Mouse (Mus musculus) ovary, postnatal 14 days (tissue): Measurements from ENCODE around the gene Slc31a1.

Experiments used
- DNase-seq: peaks from one replicate; pipeline ENCODE4 v3.0.0; 2022; ENCODE audit warnings: low spot score

The Slc31a1 gene

GRCm38 (mm10) chr4:62407730-62408582 is 47.4 kb downstream of the Slc31a1 start:
- DNase-seq: peak; percentile 33

DNA sequence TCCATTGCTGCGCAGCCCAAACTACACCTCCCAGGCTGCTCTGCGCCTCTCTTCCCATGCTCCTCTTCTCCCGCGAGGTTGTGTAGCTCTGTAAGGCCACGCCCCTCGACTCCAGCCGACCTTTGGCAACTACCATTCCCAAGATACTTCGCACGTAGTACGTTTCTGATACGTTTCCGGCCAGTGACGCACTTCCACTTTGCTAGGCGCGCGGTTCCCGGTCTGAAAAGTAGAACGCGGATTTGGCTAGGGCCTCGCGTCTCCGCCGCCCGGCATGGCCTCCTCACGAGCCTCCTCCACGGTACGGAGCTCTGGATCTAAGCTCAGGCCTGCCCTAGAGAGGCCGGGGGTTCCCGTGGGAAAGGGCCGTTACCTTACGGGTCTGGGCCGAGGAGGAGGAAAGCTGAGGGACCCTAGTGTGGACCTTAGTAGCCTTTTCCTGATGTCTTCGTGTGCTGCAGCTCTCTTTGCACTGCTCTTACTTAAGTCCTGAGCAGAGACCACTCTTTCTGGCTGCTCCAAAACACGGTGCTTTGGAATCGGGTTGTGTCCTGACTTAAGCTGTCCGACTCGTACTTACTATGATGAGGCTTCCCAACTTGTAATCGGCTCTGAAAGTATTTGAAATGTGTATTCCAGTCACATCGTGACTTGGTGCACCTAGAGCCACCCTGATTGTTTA is 48.2 kb downstream of the Slc31a1 start, which contains the start of the genes Cdc26 and Prpf4:
TSS of gene Cdc26 (minus strand) at position 42 of the 682 bp plus-strand sequence.
TSS of gene Prpf4 (plus strand) at position 197 of the 682 bp plus-strand sequence.
- DNase-seq: peak; percentile 92

DNA sequence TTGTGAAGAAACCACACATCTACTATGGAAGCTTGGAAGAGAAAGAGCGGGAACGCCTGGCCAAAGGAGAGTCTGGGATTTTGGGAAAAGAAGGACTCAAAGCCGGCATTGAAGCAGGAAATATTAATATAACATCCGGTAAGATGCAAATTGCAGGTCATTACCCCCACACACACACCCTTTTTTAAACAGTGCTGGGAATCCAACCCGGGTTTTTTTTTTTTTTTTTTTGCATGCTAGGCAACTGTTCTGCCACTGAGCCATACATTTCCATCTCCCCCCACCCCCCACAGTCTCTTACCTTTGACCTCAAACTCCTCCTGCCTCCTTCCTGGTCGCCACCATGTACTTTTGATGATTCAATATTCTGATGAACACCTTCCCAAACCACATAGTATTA is 49.1 kb downstream of the Slc31a1 start:
- no peak for DNase-seq

GRCm38 (mm10) chr4:62410325-62410724 is 49.8 kb downstream of the Slc31a1 start:
- no peak for DNase-seq

DNA sequence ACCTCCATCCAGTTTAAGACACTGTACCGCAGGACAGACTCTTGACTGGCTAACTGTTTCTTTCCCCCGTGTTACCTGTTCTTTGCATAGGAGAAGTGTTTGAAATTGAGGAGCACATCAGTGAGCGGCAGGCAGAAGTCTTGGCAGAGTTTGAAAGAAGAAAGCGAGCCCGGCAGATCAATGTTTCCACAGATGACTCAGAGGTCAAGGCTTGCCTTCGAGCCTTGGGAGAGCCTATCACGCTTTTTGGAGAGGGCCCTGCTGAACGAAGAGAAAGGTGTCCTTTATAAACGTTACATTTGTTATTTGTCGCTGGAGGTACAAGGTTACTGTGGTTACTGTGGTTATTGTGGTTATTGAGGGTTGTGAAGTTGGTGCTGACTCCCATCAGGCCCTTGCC is 51.1 kb downstream of the Slc31a1 start:
- DNase-seq: no peak

DNA sequence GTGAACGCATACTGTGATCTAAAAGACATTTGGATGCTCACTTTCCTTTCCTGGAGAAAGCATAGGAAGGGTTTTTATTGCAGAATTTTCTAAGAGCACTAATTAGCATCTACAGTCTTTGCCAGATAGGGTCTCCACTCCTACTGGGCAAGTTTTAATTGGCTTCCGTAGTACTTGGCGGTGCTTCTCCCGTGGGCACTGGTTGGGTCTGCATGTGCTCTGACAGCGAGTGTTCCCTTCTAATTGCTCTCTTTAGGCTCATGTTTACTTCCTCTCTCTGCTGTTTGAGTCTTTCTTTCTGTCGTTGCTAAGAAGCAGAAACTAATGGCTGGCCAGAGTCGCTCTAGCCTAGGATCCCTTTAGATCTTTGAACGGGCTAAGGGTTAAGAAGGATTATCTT is 57.9 kb downstream of the Slc31a1 start:
- no peak for DNase-seq

DNA sequence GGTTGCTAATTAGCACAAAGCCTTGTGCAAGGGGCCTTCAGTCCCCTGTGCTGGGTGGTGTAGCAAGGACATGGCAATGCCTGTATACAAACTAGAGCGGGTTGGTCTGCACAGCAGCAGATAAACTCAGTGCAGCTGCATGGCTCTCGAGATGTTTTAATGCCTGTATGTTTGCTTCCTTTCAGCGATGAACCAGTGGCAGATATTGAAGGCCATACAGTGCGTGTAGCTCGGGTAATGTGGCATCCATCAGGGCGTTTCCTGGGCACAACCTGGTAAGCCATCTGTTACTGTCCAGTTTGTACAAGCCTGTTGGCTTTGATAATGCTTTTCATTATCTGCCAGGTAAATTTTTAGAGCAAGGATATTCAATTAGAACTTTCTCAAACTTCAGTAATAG is 58.6 kb downstream of the Slc31a1 start:
- no peak for DNase-seq

- DNase-seq: no peak
Measured at GRCm38 (mm10) chr4:62425891-62426290, 65.4 kb downstream of the Slc31a1 start.

- DNase-seq: no peak
Measured at GRCm38 (mm10) chr4:62427978-62428758, 67.6 kb downstream of the Slc31a1 start.

DNA sequence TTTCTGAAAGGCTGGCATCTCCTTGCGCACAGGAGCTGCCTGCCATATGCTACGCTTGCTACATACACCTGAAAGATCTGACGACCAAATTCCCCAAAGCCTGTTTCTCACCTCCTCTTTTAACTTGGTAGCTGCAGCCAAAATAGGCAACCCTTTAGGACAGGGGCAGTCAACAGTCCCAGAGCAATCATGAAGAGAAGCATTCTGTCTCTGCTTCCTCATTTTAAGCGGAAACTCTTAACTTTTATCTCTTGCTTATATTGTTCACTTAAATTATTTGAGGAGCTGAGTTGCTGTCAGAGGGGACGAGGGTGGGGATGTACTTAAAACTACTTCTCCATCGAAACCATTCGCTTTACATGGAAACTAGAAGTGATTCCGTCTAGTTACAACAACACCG is 69.1 kb downstream of the Slc31a1 start:
- no peak for DNase-seq

- no peak for DNase-seq
Measured at GRCm38 (mm10) chr4:62430678-62431077, 70.2 kb downstream of the Slc31a1 start.

DNA sequence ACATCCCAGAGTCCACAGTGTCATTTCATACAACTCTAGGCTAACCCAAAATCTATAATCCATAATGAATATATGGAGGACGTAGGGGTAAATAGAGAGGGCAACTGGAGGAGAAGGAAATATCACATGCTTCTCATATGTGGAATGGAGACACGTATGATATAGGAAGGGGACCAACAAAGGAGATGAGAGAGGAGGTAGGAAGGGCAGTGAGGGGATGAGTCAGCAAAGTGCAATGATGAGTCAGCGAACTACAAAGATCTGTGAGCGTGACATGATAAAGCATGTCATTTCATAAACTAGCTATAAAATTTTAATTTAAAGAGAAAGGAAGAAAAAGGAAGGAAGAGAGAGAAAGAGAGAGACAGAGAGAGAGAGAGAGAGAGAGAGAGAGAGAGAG is 71.0 kb downstream of the Slc31a1 start:
- DNase-seq: no peak

DNA sequence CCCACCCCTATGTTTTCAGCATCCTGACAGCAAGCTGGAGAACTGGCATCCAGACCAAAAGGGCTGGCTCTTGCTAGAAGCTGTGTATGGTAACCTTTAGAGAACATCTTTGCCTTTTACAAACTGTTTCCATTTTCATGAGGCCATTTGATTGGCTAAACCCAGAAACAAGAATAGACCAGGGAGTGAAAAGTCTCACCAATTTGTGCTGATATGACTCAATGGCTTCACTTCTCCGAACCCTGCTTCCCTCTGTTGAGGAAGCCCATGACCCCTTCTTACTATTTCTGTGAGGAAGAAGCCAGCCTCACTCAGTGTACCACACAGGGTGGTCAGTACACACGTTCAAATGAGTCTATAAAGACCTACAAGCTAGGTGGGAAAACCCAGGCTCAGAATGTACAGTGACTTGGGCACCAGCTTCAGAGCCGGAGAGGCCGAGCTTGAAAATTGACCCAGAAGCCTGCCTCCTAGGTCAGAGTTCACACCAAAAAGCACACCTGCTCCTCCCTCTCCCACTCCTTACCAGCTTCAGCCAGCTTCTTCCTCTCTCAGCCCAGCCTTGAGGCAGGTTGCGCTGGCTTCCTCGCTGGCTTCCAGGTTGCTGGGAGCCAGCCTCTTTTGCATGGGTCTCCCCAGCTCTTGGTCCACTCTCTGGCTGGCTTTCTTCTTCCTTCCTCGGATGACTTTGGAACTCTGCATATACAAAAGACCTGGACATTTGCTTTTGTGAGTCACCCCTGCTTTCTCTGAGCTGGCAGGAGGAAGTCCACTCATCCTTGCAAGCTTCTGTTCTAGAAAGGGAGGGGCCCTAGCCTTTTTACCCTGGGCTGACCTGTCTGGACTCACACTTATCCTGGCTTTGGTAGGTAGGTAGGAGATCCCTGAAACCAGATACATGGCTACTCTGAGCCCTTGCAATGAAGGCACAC is 73.7 kb downstream of the Slc31a1 start:
- DNase-seq: no peak

DNA sequence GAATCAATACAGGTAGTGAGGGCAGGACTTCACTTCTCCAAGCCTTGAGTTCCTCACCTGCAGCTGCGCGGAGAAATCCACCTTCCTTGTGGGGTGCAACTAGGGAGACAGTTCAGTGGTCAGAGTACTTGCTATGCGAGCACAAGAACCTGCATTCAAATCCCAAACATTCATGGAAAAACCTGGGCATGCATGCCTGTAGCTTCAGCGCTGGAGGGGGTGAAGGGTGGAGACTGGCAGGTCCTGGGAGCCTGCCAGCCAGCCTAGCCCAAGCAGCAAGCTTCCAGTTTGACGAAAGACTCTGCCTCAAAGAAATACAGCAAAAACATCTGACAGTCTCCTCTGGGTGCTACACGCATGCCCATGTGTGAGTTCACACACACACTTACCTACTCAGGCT is 74.6 kb downstream of the Slc31a1 start, which contains the start of gene Rnf183:
TSS of gene Rnf183 (minus strand) at position 172 of the 400 bp plus-strand sequence.
- no peak for DNase-seq

DNA sequence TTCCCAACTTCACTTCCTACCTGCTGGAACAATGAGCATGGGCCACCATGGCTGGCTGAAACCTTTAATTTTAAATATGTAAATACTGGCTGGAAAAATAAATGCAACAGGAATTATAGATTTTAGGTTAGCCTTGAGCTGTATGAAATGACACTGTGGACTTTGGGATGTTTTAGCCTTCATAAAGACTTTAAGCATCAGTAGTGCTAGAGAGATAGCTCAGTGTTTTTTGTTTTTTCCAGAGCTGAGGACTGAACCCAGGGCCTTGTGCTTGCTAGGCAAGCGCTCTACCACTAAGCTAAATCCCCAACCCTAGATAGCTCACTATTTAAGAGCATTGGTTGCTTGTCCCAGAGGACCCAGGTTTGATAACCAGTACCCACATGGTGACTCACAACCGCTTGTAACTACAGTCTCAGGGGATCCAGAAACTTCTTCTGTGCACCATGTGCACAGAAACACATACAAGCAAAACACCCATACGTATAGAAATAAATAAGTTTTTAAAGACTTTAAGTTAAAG is 76.8 kb downstream of the Slc31a1 start:
- no peak for DNase-seq

GRCm38 (mm10) chr4:62437871-62438270 is 77.3 kb downstream of the Slc31a1 start:
- no peak for DNase-seq

GRCm38 (mm10) chr4:62439793-62440192 is 79.3 kb downstream of the Slc31a1 start:
- DNase-seq: no peak

DNA sequence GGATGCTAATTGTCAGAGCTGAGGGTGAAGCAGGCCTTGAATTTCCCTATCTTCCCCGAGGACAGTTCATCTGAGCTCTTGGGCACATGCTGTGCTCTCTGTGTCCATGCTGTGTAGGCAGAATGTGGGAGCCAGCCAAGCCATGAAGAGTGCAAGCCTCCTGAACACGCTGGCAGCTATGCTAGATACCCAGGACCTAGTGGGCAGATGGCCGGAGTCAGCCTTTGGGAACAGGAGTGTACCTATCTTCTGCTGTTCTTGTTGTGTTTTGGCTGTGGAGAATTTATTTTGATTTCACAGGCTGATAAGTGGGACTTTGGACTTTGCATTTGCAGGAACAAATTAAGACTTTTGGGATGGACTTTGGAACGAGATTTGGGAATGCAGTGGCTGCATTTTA is 80.0 kb downstream of the Slc31a1 start:
- DNase-seq: no peak

DNA sequence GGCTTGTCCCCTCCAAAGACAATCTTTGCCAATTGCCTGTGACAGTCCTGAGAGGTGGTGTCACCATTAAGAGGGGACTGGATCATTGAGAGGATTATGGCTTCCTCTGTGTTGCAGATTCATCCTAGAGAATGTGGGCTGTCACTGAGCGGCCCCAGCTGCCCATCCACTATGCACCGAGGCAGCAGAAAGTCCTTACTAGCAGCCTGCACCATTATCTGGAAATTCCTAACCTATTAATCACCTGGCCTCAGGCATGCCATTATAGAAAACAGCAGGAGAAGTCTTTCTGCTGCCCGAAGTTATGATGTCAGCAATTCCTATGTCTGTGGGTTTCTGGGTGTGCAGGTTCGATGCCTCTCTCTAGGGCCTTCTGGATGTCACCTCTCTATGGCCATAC is 80.5 kb downstream of the Slc31a1 start:
- no peak for DNase-seq
